Mouse (Mus musculus) CD4-positive, CD25-positive, alpha-beta regulatory T cell, adult 2 months (primary cell): Measurements from ENCODE around the gene C1d.
"Not testable (repeated sequence)": the region's sequence is repeated elsewhere in the genome, so short reads cannot be mapped to it uniquely, and the experiment has no call there.

Source experiments
- DNase-seq: peaks from one replicate; pipeline ENCODE4 v3.0.0-alpha.2; 2012; ENCODE audit warnings: low read depth, low spot score

The C1d gene

GRCm38 (mm10) chr11:17257443-17257842 lies at the start of gene C1d:
Gene C1d, plus strand, starts transcription at chr11:17257579.
- peak; percentile 98 for DNase-seq

GRCm38 (mm10) chr11:17211258-17212140 lies 45.9 kb upstream of the C1d start, which contains the start of gene Pno1:
Gene Pno1, minus strand, starts transcription at chr11:17211568.
- DNase-seq, result peak; percentile 98

GRCm38 (mm10) chr11:17212141-17212495 lies 45.3 kb upstream of the C1d start:
- no peak for DNase-seq

- DNase-seq, result no peak
These were observed 44.4 kb upstream of the C1d start for GRCm38 (mm10) chr11:17212903-17213509.

- DNase-seq, result no peak
These were observed 41.9 kb upstream of the C1d start for GRCm38 (mm10) chr11:17215475-17215874.

- no peak for DNase-seq
These were observed 36.3 kb upstream of the C1d start for GRCm38 (mm10) chr11:17221126-17221525.

GRCm38 (mm10) chr11:17232792-17233191 lies 24.6 kb upstream of the C1d start:
- DNase-seq, result no peak

GRCm38 (mm10) chr11:17236449-17237037 lies 20.8 kb upstream of the C1d start:
- peak; percentile 28 for DNase-seq

GRCm38 (mm10) chr11:17238598-17238997 lies 18.8 kb upstream of the C1d start:
- not testable (repeated sequence) for DNase-seq

- DNase-seq, result no peak
These were observed 8.7 kb upstream of the C1d start for GRCm38 (mm10) chr11:17248715-17249114.

- peak; percentile 22 for DNase-seq
These were observed 490 bp upstream of the C1d start for GRCm38 (mm10) chr11:17256813-17257365.

GRCm38 (mm10) chr11:17257861-17258260 lies 482 bp downstream of the C1d start:
- DNase-seq, result peak; percentile 67

GRCm38 (mm10) chr11:17267176-17267575 lies 9.8 kb downstream of the C1d start:
- no peak for DNase-seq

- no peak for DNase-seq
These were observed 11.4 kb downstream of the C1d start for GRCm38 (mm10) chr11:17268801-17269200.

GRCm38 (mm10) chr11:17279959-17280358 lies 22.6 kb downstream of the C1d start:
- peak; percentile 76 for DNase-seq

- DNase-seq, result peak; percentile 69
These were observed 26.7 kb downstream of the C1d start for GRCm38 (mm10) chr11:17284055-17284454.

GRCm38 (mm10) chr11:17288884-17289283 lies 31.5 kb downstream of the C1d start:
- no peak for DNase-seq

- DNase-seq, result no peak
These were observed 48.9 kb downstream of the C1d start for GRCm38 (mm10) chr11:17306007-17306891.

- no peak for DNase-seq
These were observed 50.1 kb downstream of the C1d start for GRCm38 (mm10) chr11:17307457-17307856.
